Mouse (Mus musculus) cerebellum, postnatal 25 days (tissue): ENCODE results near the gene Pum2.
"Not testable (repeated sequence)": the region's sequence is repeated elsewhere in the genome, so short reads cannot be mapped to it uniquely, and the experiment has no call there.

Experiments used
- DNase-seq, 2 experiments: peaks; one replicate each; pipeline ENCODE4 v3.0.0; 2021; ENCODE audit warnings: mixed read lengths in 2 of 2

The Pum2 gene

DNA sequence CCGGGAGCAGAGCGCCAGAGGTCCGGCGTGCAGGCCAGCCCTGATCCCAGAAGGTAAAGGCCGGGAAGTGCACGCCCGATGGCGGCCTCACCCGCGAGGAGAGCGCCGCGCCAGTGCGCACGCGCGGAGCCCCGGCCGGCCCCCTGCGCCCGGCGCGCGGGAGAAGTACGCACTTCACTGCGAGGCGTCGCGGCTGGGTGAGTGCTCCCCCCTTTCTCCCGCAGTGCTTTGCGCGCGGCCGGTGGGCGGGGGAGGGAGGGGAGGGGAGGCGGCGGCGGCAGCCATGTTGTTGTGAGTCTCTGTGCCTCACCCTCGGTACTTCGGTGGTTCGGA is at the start of gene Pum2:
Pum2 (plus strand) TSS at position 161 of the 333 bp plus-strand sequence.
- DNase-seq, result peak; percentile 94 to 98

DNA sequence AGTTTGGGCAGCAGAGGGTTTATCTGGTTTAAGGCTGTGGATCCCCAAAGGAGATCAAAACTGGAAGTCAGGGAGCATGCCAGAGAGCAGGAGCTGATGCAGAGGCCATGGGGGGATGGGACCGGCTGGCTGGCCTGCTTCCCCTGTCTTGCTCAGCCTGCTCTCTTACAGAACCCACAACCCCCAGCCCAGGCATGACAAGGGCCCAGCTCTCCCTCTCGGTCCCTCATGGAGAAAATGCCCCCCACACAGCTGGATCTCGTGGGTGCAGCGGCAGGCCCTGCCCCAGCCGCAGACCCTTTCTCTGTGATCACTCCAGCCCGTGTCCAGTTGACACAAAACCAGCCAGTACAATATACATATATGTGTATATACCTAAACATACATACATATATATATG is 44.4 kb upstream of the Pum2 start:
- DNase-seq, result peak in 1 of 2 experiments; percentile 5

- no peak for DNase-seq
These were observed 42.2 kb upstream of the Pum2 start for GRCm38 (mm10) chr12:8631691-8632090.

DNA sequence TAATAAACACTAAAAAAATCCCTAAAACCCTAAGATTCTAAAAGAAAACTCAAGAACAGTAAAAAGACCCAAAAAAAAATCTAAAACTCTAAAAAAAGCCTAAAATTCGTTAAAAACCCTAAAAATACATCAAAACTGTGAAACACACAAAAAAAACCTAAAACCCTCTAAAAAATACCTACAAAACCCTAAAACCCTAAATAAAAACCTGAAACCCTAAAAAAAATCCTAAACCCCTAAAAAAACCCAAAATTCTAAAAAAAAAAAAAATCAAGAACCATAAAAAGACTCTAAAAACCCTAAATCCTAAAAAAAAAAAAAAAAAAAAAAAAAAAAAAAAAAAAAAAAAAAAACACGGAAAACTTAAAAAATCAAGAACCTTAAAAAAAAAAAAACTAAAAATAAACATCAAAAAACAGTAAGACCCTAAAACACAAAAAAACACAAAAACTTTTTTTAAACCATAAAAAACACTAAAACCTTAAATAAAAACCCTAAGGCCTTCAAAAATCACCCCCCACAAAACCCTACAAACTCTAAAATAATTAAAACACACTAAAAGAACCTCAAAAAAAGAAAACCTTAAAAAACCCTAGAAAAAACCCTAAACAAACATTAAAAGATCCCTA is 41.1 kb upstream of the Pum2 start:
- no peak for DNase-seq

DNA sequence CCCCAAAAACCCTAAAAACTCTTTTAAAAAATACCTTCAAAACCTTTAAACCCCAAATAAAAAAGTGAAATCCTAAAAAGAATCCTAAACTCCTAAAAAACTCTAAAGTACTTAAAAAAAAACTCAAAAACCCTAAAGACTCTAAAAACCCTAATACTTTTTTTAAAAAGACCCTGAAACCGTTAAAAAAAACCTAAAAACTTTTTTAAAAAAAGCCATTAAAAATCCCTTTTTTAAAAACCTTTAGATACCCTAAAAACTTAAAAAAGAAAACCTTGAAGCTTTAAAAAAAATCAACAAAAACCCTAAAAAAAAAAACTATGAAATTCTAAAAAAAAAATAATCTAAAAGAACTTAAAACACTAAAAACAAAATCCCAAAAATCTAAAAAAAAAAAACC is 39.6 kb upstream of the Pum2 start:
- DNase-seq, result no peak

DNA sequence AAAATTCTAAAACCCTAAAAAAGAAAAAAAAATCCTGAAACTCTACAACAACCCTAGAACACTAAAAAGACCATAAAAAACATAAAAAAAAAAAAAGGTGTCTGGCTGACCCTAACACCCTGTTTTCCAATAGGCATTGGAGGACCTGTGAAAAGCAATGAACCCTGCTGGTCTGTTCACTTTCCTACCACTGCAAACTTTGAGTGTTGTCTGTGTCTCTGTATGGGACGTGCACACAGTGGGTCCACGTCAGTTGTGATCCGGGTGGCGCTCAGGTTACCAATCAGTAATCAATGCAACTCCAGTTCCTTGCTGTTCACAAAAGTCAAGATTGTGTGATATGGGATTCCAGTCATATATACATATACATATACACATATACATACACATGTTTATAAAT is 38.4 kb upstream of the Pum2 start:
- no peak for DNase-seq

- DNase-seq, result no peak
These were observed 37.0 kb upstream of the Pum2 start for GRCm38 (mm10) chr12:8636945-8637344.

- DNase-seq, result peak; percentile 77 to 85
These were observed 35.4 kb upstream of the Pum2 start for GRCm38 (mm10) chr12:8638411-8639087.

DNA sequence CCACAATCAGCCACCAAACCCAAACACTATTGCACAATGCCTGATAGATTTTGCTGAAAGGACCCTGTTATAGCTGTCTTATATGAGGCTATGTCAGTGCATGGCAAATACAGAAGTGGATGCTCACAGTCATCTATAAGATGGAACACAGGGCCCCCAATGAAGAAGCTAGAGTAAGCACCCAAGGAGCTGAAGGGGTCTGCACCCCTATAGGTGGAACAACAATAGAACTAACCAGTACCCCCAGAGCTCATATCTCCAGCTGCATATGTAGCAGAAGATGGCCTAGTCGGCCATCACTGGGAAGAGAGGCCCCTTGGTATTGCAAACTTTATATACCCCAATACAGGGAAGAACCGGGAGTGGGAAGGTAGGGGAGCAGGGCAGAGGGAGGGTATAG is 33.7 kb upstream of the Pum2 start:
- not testable (repeated sequence) for DNase-seq

DNA sequence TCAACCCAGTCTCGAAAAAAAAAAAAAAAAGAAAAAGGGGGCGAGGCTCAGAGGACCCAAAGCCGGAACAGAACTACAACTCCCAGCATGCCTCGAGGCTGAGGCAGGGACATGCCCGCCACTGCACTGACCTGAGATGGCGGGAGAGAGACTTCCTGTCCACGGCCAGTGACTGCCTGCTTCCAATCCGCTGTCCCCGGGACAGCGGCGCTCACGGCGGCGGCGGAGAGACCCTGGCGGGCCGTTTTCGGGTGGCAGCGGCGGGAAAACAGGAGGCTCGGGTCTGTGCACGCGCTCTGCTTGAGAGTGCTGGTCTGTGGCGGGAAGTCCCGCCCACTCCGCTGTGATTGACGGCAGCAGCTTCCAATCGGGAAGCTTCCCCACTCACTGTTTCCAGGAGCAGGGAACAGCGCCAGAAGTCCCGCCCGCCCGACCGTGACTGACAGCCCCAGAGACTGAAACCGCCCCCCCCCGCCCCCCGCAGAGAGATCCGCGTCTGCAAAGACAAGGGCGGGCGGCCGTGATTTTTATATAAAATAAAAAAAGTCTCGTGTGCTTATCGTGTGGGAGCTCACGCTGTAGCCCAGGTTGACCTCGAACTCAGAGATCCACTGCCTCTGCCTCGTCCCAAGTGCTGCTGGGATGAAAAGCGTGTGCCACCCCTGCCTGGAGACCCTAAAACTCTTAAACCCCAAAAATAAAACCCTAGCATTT is 33.1 kb upstream of the Pum2 start:
- DNase-seq, result peak; percentile 100

GRCm38 (mm10) chr12:8641425-8641735 is 32.6 kb upstream of the Pum2 start:
- DNase-seq, result no peak

DNA sequence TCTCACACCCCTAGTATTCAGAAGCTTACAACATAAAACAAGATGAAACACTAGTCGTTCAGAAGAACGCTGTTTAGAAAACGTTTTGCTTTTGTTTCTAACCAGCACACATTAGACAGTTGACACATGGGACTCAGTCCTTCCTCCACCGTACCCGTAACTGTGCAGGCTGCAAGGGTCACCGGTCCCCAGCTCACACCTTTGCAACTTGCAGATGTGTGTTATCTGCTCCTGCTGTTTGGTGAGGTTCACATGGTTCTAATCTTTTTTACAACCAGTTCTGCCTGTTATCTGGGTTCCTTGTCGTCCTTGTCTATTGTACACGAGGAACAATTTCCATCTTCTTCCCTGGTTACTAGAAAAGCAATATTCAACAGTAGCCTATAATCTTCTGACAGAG is 25.7 kb upstream of the Pum2 start:
- DNase-seq, result not testable (repeated sequence)

- DNase-seq, result not testable (repeated sequence)
These were observed 23.9 kb upstream of the Pum2 start for GRCm38 (mm10) chr12:8650027-8650426.

GRCm38 (mm10) chr12:8656596-8656995 is 17.3 kb upstream of the Pum2 start:
- DNase-seq, result no peak

GRCm38 (mm10) chr12:8657116-8657515 is 16.8 kb upstream of the Pum2 start:
- DNase-seq, result no peak

GRCm38 (mm10) chr12:8657629-8658366 is 16.1 kb upstream of the Pum2 start:
- DNase-seq, result no peak

GRCm38 (mm10) chr12:8659406-8660279 is 14.3 kb upstream of the Pum2 start:
- DNase-seq, result no peak

DNA sequence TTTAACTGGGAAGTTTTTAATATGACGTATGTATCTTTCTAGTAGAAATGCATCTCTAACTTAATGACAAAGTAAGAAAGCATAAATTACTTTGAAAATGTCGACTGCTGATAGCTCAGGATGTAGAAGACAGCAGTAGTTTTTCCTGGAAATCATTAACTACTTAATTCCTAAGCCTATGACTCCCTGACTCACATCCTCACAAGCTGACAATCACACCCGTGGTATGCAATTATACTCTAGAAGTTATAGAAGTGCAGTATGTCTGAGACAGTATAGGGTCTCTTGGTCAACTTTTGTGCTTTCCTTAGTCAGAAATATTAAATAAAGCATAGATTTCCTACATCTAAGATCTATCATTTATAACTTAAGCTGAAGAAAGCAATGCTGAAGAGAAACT is 12.2 kb upstream of the Pum2 start:
- no peak for DNase-seq

- DNase-seq, result no peak
These were observed 11.8 kb upstream of the Pum2 start for GRCm38 (mm10) chr12:8662175-8662574.

- no peak for DNase-seq
These were observed 11.2 kb upstream of the Pum2 start for GRCm38 (mm10) chr12:8662721-8663120.

GRCm38 (mm10) chr12:8667473-8668255 is 6.3 kb upstream of the Pum2 start:
- DNase-seq, result no peak

- no peak for DNase-seq
These were observed 4.5 kb upstream of the Pum2 start for GRCm38 (mm10) chr12:8669421-8669820.
